Comparison of ENCODE assay signal across 8 mouse cellular contexts in genomic region chr9:61012771-61013540, GRCm38 (mm10).
DNase-seq lines count a peak whose midpoint lies in the region; ATAC-seq and TF ChIP-seq lines count a peak whose summit lies in the region.

No protein-coding gene starts in this region.

- WGBS in kidney, embryonic 14.5 days: 71% methylated on average over 19 of the region's 19 CpGs
- WGBS in lung, adult 2 months: 59% methylated on average over 19 of the region's 19 CpGs
- 78% methylated on average over 19 of the region's 19 CpGs for WGBS in forebrain, embryonic 13.5 days

- H3K4me3 ChIP-seq in kidney, embryonic 14.5 days (ENCODE audit: low read length): no peak overlapping the region
- H3K4me3 ChIP-seq in layer of hippocampus, adult 2 months: no peak overlapping the region
- no peak overlapping the region for H3K4me3 ChIP-seq in lung, adult 2 months (replicated peaks; ENCODE audit: extremely low read depth, low read depth, low read length)
- no peak overlapping the region for H3K4me3 ChIP-seq in forebrain, embryonic 13.5 days

- H3K4me2 ChIP-seq in kidney, embryonic 14.5 days (replicated peaks; ENCODE audit: low read depth, low read length): no peak overlapping the region
- H3K4me2 ChIP-seq in forebrain, embryonic 13.5 days: no peak overlapping the region

- no peak for TF ChIP-seq POLR2A in lung, adult 2 months (IDR thresholded peaks at IDR 0.05; ENCODE audit: borderline replicate concordance, extremely low read depth, low read depth, low read length)

- no peaks in the 10 kb centered on the region for H3K36me3 ChIP-seq in kidney, embryonic 14.5 days (ENCODE audit: control insufficient read depth, insufficient read depth, low read length)
- no peaks in the 10 kb centered on the region for H3K36me3 ChIP-seq in forebrain, embryonic 13.5 days (ENCODE audit: poor library complexity, severe bottlenecking)

- peaks cover 4% of the 10 kb centered on the region; the same call in 1 of the 2 replicates for H3K9me3 ChIP-seq in kidney, embryonic 14.5 days (ENCODE audit: control insufficient read depth, low read length)
- peaks cover 8% of the 10 kb centered on the region for H3K9me3 ChIP-seq in forebrain, embryonic 13.5 days (replicated peaks)

- H3K27ac ChIP-seq in kidney, embryonic 14.5 days (ENCODE audit: low read depth, low read length): no peak overlapping the region
- peak overlapping the region; percentile 2; the same call in 1 of the 2 replicates for H3K27ac ChIP-seq in layer of hippocampus, adult 2 months
- no peak overlapping the region for H3K27ac ChIP-seq in forebrain, embryonic 13.5 days

- H3K27me3 ChIP-seq in kidney, embryonic 14.5 days (ENCODE audit: control insufficient read depth, insufficient read depth, low read length): no peaks in the 10 kb centered on the region; the same call in 1 of the 2 replicates
- H3K27me3 ChIP-seq in forebrain, embryonic 13.5 days: peaks cover 14% of the 10 kb centered on the region

- H3K9ac ChIP-seq in kidney, embryonic 14.5 days (ENCODE audit: low read depth, low read length): no peak overlapping the region
- H3K9ac ChIP-seq in forebrain, embryonic 13.5 days: no peak overlapping the region

- 0 out of 2 replicates have a peak, but pooled peaks cover 8% of the 10 kb centered on the region for H3K4me1 ChIP-seq in kidney, embryonic 14.5 days (ENCODE audit: control insufficient read depth, insufficient read depth, low read length)
- H3K4me1 ChIP-seq in lung, adult 2 months (ENCODE audit: control insufficient read depth, insufficient read depth, low read length): no peaks in the 10 kb centered on the region
- H3K4me1 ChIP-seq in forebrain, embryonic 13.5 days: peaks cover 16% of the 10 kb centered on the region

- TF ChIP-seq CTCF in layer of hippocampus, adult 2 months (conservative IDR thresholded peaks at IDR 0.05): peak; percentile 63
- TF ChIP-seq CTCF in lung, adult 2 months (IDR thresholded peaks at IDR 0.05; ENCODE audit: insufficient read depth, low read length): no peak

- DNase-seq in kidney, adult 11 months: peak; percentile 21
- peak; percentile 21 for DNase-seq in adrenal gland, postnatal 10 days
- DNase-seq in frontal cortex, postnatal 14 days (ENCODE audit: low spot score in 2 of 2): peak; percentile 65 to 82
- peak; percentile 66 to 88 for DNase-seq in layer of hippocampus, adult 2 months (ENCODE audit: low spot score in 2 of 2)
- peak; percentile 31 for DNase-seq in lung, adult 2 months
- peak; percentile 10 for DNase-seq in right cerebral cortex, postnatal 4 days

- ATAC-seq in kidney, embryonic 14.5 days (ENCODE audit: low FRiP score, low TSS enrichment): no peak
- ATAC-seq in forebrain, embryonic 13.5 days: no peak

Comparison
In these comparisons a context has a peak if more than half of its experiments do, and no peak if none do; other contexts are left out.
1. DNase-seq: peak in every context shown above with its lines; median percentile 77 in layer of hippocampus, adult 2 months; 74 in frontal cortex, postnatal 14 days; 31 in lung, adult 2 months; 21 in kidney, adult 11 months; 21 in adrenal gland, postnatal 10 days; 10 in right cerebral cortex, postnatal 4 days.